ENCODE assay signal across 8 mouse cellular contexts in the genomic region with DNA sequence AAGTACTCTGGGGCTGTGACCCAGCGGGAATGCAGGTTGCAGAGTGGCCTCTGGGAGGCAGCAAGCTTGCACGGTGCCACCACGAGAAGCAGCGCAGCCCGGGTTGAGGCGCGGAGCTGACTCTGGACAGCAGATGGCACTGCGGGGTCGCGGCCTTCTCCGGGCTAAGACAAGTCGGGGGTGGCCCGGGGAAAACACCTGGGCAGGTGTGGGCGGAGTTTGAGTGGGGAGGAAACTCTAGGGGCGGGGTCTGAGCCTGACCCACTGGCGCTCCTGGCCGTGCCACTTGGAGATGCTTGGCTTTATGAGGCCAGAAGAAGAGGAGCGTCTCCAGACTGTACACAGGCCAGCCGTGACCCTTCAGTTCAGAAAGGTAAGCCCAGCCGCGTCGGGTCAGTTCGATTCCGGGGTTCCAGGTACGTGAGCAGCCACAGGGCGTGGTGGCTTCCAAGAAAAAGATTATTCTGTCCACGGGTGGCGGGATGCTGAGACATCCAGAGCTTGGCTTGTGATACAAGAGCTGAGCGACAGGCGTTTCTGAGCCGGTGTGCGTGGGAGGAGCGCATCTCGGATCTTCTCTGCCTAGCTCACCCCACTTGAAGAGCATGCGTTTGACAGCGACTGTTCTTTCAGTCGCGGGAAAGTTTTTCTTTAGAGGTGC. TPM values are rescaled to one million over a fixed set of nuclear protein-coding genes. Genes with fewer than 3 reads are reported as not detected.
A peak's percentile ranks its signal among the peaks of the same experiment; 100 is the strongest.
DNase-seq lines count a peak whose midpoint lies in the region; ATAC-seq and TF ChIP-seq lines count a peak whose summit lies in the region.

Scnn1g (plus strand) TSS at position 309 of the 661 bp plus-strand sequence.

- H3K79me2 ChIP-seq in MEL (ENCODE audit: control insufficient read depth, insufficient read depth, low read length, poor library complexity) = no peaks in the 10 kb centered on the region

- 2% methylated on average over 38 of the region's 38 CpGs for WGBS in hindbrain, embryonic 11.5 days
- WGBS in lung, postnatal 0 days = under 1% methylated on average over 38 of the region's 38 CpGs

- no peak for TF ChIP-seq EP300 in MEL (IDR thresholded peaks at IDR 0.05; ENCODE audit: low read depth in 1 of 2, low read length in 2 of 2)
- TF ChIP-seq EP300 in lung, postnatal 0 days (IDR thresholded peaks at IDR 0.05) = no peak

- ATAC-seq in hindbrain, embryonic 11.5 days (ENCODE audit: low FRiP score) = peak; percentile 89
- peak; percentile 91 for ATAC-seq in lung, postnatal 0 days

- no peaks in the 10 kb centered on the region for H3K4me1 ChIP-seq in MEL (ENCODE audit: control insufficient read depth in 1 of 2, insufficient read depth in 2 of 2, low read length in 2 of 2)
- no peaks in the 10 kb centered on the region; the same call in 1 of the 2 replicates for H3K4me1 ChIP-seq in hindbrain, embryonic 11.5 days (replicated peaks; ENCODE audit: control insufficient read depth, insufficient read depth, low read length)
- H3K4me1 ChIP-seq in lung, postnatal 0 days (ENCODE audit: insufficient read depth, low read depth, low read length) = no peaks in the 10 kb centered on the region

- no peaks in the 10 kb centered on the region for H3K36me3 ChIP-seq in MEL (ENCODE audit: control insufficient read depth in 1 of 2, insufficient read depth in 2 of 2, low read length in 2 of 2)
- H3K36me3 ChIP-seq in hindbrain, embryonic 11.5 days (ENCODE audit: control insufficient read depth, insufficient read depth, low read length) = no peaks in the 10 kb centered on the region
- no peaks in the 10 kb centered on the region for H3K36me3 ChIP-seq in lung, postnatal 0 days (ENCODE audit: insufficient read depth, low read length)

- DNase-seq in MEL (ENCODE audit: low read depth, low spot score) = peak; percentile 3
- DNase-seq in cerebellum, adult 8-10 months = peak; percentile 93
- DNase-seq in frontal cortex, postnatal 10 days (ENCODE audit: low spot score in 2 of 2) = peak; percentile 66 to 84
- peak; percentile 84 for DNase-seq in hindbrain, embryonic 11.5 days (ENCODE audit: low spot score)
- peak; percentile 90 to 93 for DNase-seq in layer of hippocampus, postnatal 10 days (ENCODE audit: low spot score in 2 of 2)
- DNase-seq in lung, postnatal 0 days (ENCODE audit: low spot score) = peak; percentile 93
- peak; percentile 75 for DNase-seq in ovary, postnatal 14 days (ENCODE audit: low spot score)
- peak; percentile 57 to 77 for DNase-seq in thymus, postnatal 10 days (ENCODE audit: low spot score in 2 of 2)

- peak within 1 kb of the TSS; percentile 51 for H3K4me2 ChIP-seq in hindbrain, embryonic 11.5 days (replicated peaks; ENCODE audit: low read depth, low read length)
- H3K4me2 ChIP-seq in lung, postnatal 0 days (replicated peaks; ENCODE audit: low read depth, low read length) = peak within 1 kb of the TSS; percentile 50

- peak; percentile 10 for TF ChIP-seq RAD21 in MEL (IDR thresholded peaks at IDR 0.05; ENCODE audit: low read depth, low read length)

- H3K27me3 ChIP-seq in MEL (ENCODE audit: control insufficient read depth in 1 of 2, insufficient read depth in 2 of 2, low read length in 2 of 2) = no peaks in the 10 kb centered on the region
- peaks cover 17% of the 10 kb centered on the region for H3K27me3 ChIP-seq in hindbrain, embryonic 11.5 days (ENCODE audit: control insufficient read depth, insufficient read depth, low read length)
- H3K27me3 ChIP-seq in lung, postnatal 0 days (replicated peaks; ENCODE audit: insufficient read depth, low read length) = no peaks in the 10 kb centered on the region

- TF ChIP-seq POLR2A in MEL (IDR thresholded peaks at IDR 0.05; ENCODE audit: control insufficient read depth in 1 of 2, insufficient read depth in 1 of 2, low read depth in 1 of 2, low read length in 2 of 2, poor library complexity in 1 of 2) = no peak

- H3K9ac ChIP-seq in MEL (ENCODE audit: control insufficient read depth, low read depth, low read length, poor library complexity, severe bottlenecking) = no peak within 1 kb of the TSS
- H3K9ac ChIP-seq in hindbrain, embryonic 11.5 days (ENCODE audit: low read depth, low read length) = 0 out of 2 replicates have a peak within 1 kb of the TSS, but pooled peaks have one; percentile 5
- H3K9ac ChIP-seq in lung, postnatal 0 days (replicated peaks; ENCODE audit: low read depth) = 0 out of 2 replicates have a peak within 1 kb of the TSS, but pooled peaks have one; percentile 23

- TF ChIP-seq CTCF in MEL (IDR thresholded peaks at IDR 0.05 in 2 of 3, conservative IDR thresholded peaks at IDR 0.05 in 1 of 3; ENCODE audit: control insufficient read depth in 1 of 3, insufficient read depth in 1 of 3, low read depth in 2 of 3, low read length in 3 of 3, poor library complexity in 1 of 3, severe bottlenecking in 1 of 3) = peak in 2 of 3 experiments; percentile 42 to 43; a peak in 4 of 6 replicates
- peak; percentile 99 for TF ChIP-seq CTCF in lung, postnatal 0 days (IDR thresholded peaks at IDR 0.05)

- no peaks in the 10 kb centered on the region for H3K9me3 ChIP-seq in MEL (replicated peaks; ENCODE audit: insufficient read depth, low read length)
- H3K9me3 ChIP-seq in hindbrain, embryonic 11.5 days (ENCODE audit: control insufficient read depth, low read length) = no peaks in the 10 kb centered on the region
- no peaks in the 10 kb centered on the region for H3K9me3 ChIP-seq in lung, postnatal 0 days (ENCODE audit: low read length)

- no peak within 1 kb of the TSS for H3K27ac ChIP-seq in MEL (ENCODE audit: control insufficient read depth, low read depth, low read length)
- no peak within 1 kb of the TSS for H3K27ac ChIP-seq in hindbrain, embryonic 11.5 days (ENCODE audit: low read depth, low read length)
- peak within 1 kb of the TSS; percentile 55 for H3K27ac ChIP-seq in lung, postnatal 0 days (ENCODE audit: low read length)

- H3K4me3 ChIP-seq in MEL (ENCODE audit: control insufficient read depth in 1 of 2, insufficient read depth in 1 of 2, low read depth in 2 of 2, low read length in 2 of 2) = no peak within 1 kb of the TSS
- peak within 1 kb of the TSS; percentile 31 for H3K4me3 ChIP-seq in hindbrain, embryonic 11.5 days (ENCODE audit: low read depth, low read length)
- H3K4me3 ChIP-seq in lung, postnatal 0 days (ENCODE audit: low read depth, low read length) = peak within 1 kb of the TSS; percentile 41

TF ChIP-seq in MEL, 35 proteins besides CTCF, POLR2A, EP300 and RAD21:
- TF ChIP-seq SMC3 (IDR thresholded peaks at IDR 0.05; ENCODE audit: low read depth, low read length) = peak; percentile 21; the same call in 1 of the 2 replicates
- TF ChIP-seq HCFC1 (IDR thresholded peaks at IDR 0.05; ENCODE audit: low read depth, low read length) = no peak
- no peak for TF ChIP-seq BHLHE40 (IDR thresholded peaks at IDR 0.05; ENCODE audit: borderline replicate concordance, low read depth, low read length)
- no peak for TF ChIP-seq TBP (IDR thresholded peaks at IDR 0.05; ENCODE audit: low read depth, low read length)
- TF ChIP-seq CHD1 (IDR thresholded peaks at IDR 0.05; ENCODE audit: low read depth, low read length) = no peak

RNA-seq across cellular contexts. Expression of gene Scnn1g, which starts in this region (rescaled TPM):
- not detected in 2 replicates for total RNA-seq in MEL (2012; rRNA removed)
- not detected for polyA plus RNA-seq in MEL (2012; ENCODE audit: insufficient read depth in 1 of 2, insufficient read length in 2 of 2, low read depth in 1 of 2, low replicate concordance in 2 of 2, missing spikeins in 1 of 2)
- 0.17 and 0.22 TPM in 2 replicates for polyA plus RNA-seq in hindbrain, embryonic 11.5 days (2014; fragmentation: Nextera tagmentation; extraction: Ambion mirVana)
- total RNA-seq in layer of hippocampus, postnatal 10 days (2021) = under 1 TPM; 0.11 to 0.13 TPM
- polyA plus RNA-seq in lung, postnatal 0 days (2015; fragmentation: Nextera tagmentation; extraction: Ambion mirVana) = 120 and 139 TPM in 2 replicates

Comparison
In these comparisons a context has a peak if more than half of its experiments do, and no peak if none do; other contexts are left out.
1. RNA of gene Scnn1g (polyA plus RNA-seq): 120 to 139 TPM in lung, postnatal 0 days; 0.17 to 0.22 TPM in hindbrain, embryonic 11.5 days and not detected in MEL; every median in the first group is over 10 times any median in the second.
2. Peak in DNase-seq in MEL; RNA of the gene not detected or under 1 TPM.
3. Peak in DNase-seq, ATAC-seq, H3K4me3 ChIP-seq, H3K9ac ChIP-seq and H3K4me2 ChIP-seq in hindbrain, embryonic 11.5 days; RNA of the gene not detected or under 1 TPM.
4. Peak in DNase-seq in layer of hippocampus, postnatal 10 days; RNA of the gene not detected or under 1 TPM.
5. DNase-seq: peak in every context shown above with its lines; median percentile 93 in cerebellum, adult 8-10 months; 93 in lung, postnatal 0 days; 92 in layer of hippocampus, postnatal 10 days; 84 in hindbrain, embryonic 11.5 days; 75 in frontal cortex, postnatal 10 days; 75 in ovary, postnatal 14 days; 67 in thymus, postnatal 10 days; 3 in MEL.